Mouse (Mus musculus) mouse embryonic stem cell (cell line): Measurements from ENCODE around the gene Wasf3.
"Not testable (repeated sequence)": the region's sequence is repeated elsewhere in the genome, so short reads cannot be mapped to it uniquely, and the experiment has no call there.

Source experiments
- in situ Hi-C, 2 experiments: fragments of 300-500 bp; cut with MboI; formaldehyde crosslinking; loops; 1 replicate in 1 of 2; 3 replicates in 1 of 2; pipeline ENCODE4 v1.14.3; 2019 to 2020; ENCODE audit warnings: low sequenced_read_pairs in 2 of 2, low pct_unique_long_range_greater_than_20kb in 1 of 2, mixed read lengths in 1 of 2; ENCODE audit not compliant: unreplicated experiment in 1 of 2

Gene Wasf3

DNA sequence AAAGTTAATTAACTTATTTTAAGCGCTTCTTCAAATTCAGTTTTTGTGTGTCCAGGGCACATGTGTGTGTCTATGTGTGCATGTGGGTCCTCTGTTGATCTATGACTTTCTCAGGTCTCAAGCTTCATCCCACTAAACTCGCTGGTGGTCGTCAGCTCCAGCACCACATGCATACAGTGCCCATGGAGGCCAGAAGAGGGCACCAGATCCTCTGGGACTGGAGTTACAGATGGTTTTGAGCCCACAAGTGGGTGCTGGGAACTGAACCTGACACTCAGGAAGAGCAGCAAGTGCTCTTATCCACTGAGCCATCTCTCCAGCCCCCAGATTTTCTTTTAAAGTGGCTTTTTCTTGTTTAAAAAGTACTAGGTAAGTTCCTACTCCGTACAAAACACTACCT is 2.1 kb downstream of the Wasf3 start:
- in situ Hi-C loops, result no loop called here

DNA sequence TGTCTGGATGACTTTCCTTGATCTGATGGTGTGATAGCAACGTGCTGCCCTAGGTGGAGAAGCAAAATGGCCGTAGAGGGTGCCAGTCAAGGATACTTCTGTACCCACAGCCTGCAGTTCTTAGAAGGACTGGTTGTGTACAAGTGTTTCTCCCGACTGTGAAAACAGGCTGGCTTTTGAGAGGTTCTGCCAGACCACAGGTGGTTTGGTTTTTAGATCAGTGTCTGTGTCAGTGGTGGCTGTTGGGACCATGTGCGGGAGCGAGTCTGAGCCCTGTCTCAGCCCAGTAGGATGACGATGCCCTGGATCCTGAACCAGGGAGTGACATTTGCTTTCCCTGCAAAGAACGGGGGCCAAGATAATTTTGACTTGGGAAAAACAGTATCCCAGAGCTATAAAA is 9.8 kb downstream of the Wasf3 start:
- in situ Hi-C loops, result no loop called here

DNA sequence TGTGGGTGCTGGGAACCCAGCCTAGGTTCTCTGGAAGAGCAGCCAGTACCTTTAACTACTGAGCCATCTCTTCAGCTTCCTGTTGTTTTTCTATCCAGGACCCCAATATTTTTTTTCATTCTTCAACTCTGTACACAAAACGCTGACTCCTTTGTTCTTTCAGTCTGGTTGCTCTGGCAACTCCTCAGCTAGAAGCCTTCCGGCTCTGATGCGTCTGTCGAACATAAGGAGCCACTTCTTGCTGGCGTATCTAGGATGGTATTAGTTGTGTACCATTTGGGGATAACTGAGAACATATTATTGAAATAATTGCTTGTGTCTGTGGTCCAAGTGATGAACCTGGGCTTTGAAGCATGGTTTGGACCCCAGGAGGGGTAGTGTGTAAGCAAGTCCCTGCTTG is 12.5 kb downstream of the Wasf3 start:
- in situ Hi-C loops, result no loop called here

DNA sequence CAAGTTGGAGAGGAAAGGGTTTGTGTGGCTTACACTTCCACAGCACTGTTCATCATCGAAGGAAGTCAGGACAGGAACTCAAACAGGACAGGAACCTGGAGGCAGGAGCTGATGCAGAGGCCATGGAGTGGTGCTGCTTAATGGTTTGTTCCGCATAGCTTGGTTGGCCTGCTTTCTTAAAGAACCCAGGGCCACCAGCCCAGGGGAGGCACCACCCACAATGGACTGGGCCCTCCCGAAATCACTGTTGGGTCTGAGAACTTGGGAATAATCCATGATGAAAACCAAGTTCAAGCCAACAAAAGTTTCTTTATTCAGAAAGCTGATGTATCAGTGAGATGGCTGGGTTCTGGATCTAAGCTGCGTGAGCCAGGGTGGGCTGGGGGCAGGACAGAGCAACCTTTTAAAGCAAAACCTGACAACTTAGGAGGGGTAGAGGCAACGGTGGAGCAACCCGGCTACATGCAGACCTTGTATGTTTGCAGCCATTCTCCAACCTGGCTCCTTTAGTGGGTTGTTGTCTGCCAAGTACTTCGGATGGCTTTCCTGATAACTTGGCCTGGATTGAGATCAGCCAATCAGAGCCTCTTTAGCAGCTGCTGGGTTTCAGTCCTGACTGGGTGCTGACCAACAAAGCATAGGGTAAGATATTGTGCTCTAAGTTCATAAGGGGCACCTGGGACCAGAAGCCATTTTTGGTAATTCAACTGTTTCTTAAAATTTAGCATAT is 13.8 kb downstream of the Wasf3 start:
- in situ Hi-C loops, result no loop called here

DNA sequence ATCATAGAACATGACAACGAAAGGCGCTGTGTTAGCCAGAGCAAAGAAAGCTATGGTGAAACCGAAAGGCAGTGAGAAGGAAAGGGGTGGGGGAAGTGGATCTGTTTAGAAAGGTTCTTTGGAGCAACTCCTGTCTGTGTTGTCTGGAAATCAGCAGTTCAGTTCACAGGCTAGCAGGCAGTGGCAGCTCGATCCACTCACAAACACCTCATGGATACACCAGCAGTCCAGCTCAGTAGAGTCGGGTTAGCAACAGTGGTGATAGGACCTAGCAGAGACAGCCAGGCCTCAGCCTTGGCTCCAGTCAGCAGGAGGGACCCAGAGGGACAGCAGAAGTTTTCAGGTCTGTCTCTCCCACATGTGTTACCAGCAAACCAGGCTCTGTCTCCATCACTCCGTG is 16.2 kb downstream of the Wasf3 start:
- in situ Hi-C loops, result not testable (repeated sequence)

DNA sequence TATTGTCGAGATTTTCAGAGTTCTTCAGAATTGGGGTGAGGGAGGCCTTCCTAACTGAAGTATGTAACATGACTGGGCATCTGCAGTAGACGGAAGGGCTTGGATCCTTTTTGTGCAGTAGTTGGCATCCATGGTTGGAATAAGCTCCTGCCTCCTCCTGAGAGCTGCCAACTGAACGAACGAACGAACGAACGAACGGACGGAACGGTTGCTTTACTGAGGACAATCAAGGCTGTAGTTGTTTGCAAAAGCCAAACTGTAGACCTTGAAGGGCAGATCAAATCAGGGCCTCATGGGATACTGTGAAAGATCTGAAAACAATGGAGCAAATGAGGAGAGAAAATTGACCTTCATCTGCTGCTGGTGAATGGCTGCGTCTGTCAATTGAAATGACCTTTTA is 17.5 kb downstream of the Wasf3 start:
- in situ Hi-C loops, result no loop called here

DNA sequence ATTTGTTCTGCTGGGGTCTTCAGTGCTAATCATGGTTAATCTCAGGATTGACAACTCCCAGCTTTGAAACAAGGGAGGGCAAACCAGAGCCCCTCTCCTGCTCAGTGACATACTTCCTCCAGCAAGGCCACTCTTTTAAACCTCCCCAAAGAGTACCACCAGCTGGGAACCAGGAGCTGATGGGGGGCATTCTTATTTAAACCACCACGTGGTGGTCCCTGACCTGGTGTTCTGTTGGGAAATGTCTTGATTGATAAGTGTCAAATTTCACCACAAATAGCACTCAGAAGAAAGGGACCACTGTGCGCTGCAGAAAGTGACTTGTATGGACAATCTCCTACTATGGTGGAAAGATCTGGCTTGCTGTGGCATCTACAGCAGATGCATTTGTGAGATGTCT is 19.1 kb downstream of the Wasf3 start:
- in situ Hi-C loops, result no loop called here

DNA sequence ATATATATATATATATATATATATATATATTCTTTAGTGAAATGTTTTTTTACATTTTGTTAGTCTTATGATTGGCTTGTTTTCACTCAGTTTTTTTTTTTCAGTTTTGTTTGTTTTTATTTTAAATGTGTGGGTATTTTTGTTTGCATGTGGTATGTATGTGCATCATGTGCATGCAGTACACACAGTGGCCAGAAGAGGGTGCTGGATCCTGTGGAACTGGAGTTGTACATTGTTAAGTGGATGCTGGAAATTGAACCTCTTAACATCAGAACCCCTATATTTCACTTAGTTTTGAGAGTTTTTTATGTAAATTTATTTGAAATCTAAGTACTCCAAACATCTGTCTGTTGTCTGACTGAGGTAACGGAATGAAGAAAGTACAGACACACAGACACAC is 21.3 kb downstream of the Wasf3 start:
- in situ Hi-C loops, result no loop called here

DNA sequence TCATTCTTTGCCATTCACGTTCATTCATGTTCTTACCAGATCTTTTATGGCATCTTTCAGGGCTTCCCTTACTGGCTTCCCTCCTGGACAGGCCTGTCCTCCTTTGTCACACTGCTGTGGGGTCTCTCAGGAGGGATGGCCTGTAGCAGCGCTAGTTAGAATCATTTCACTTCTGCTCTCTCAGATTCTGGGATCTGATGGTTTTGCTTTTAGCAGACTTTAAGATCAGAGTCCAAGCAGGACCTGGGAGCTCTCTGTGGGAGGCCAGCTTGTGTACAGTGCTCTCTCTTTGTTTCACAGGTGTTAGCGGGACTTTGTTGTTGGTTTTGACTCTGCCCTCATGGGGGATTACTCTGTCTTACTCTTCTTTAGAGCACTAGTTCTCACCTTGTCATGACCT is 23.0 kb downstream of the Wasf3 start:
- in situ Hi-C loops, result no loop called here

DNA sequence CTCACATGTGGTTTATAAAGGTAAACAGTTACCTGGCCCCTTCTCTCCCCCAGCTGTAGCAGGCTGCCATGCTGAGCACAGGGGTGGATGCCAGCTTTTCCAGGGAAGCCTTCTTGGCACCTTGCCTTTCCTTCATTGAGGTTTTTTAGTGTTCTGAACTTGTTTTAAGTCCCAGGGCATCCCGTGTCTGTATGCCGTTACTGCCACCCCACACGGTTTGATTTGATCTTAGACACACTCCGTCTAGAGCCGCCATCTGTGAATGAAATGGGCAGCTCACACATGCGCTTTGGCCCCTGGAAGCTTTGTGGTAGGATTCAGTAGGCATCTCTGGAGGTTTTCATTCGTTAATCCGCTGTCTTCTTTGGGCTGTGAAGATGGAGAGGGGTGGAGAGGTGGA is 23.8 kb downstream of the Wasf3 start:
- in situ Hi-C loops, result no loop called here

DNA sequence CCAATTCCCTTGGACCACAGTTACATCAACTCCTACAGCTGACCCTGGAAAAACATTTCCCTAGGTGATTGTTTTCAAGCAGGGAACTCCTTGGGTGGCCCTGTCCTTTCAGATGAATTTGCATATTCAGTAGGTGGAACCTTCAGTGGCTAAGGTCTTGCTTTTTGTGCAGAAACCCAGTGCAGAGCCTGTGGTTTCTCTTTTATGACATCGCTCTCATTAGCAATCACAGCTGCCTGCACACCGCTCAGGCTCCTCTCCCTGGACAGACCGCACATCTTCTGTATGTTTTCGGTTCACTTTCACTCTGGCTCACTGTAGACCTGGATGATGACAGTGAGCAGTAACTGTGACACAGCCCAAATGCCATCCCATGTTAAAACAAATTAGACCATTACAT is 26.0 kb downstream of the Wasf3 start:
- in situ Hi-C loops, result no loop called here

DNA sequence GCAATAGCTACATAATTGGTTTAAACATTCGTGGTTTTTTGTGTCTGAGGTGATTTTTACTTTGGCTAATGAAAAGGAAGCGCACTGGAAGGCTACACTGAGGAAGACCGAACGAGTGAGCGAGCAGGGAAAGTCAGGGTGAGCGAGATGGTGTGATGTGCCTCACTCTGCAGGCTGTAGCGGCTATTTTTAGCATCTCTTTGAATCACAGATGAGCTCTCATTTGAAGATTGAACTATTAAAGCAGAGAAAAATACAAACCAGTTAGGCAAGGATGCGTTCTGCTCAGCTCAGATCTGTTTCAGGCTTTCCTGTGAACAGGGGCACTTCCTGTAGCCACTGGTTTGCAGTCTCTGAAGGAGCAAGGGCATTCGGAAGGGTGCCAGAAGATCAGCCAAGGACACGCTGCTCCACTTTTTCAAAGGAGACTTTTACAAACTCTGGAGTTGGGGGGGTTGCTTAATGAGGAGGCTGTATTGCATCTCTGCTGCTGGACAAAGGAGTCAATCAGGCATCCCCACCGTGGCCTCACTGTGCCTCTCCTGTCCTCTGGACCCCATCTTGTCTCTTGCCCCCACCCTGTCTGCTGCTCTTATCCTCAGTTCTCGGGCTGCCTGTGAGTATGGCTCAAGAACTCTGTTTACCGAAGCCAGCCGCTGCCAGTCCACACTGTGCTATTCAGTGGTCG is 28.1 kb downstream of the Wasf3 start:
- in situ Hi-C loops, result no loop called here

DNA sequence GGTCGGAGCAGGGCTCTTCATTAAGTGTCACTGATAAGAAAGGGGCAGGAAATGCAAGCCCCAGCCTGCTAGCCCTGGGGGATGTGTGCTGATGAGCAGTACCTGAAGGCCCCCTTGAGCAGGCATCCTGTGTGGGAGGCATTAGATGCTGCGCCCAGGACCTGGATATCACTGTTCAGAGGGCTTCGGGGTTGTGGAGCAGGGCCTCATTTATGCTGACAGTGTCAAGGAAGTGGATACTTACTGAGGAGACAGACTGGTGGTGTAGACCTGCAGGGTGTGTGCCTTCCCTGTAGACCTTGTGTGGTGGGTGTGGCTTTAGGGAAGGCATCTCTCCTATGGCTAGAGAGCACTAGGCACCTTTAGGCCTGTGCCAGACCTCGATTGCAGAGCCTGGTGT is 29.8 kb downstream of the Wasf3 start:
- in situ Hi-C loops, result no loop called here

DNA sequence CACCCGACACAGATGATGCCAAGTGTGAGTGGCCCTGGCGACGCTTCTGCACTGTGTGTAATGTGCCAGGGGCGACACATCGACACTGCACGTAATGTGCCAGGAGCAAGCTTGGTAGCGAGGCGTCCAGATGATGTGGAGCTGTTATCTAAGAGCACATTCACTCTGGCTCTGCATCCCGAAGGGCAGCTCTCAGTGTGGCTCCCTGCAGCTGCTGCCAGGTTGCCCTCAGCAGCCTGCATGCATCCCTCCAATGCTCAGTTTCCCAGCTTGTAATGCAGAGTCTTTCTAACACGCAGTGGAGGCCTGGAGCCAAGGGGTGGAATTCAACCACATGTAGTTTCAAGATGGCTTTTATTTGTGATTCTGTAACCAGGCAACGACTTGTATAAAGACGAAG is 30.4 kb downstream of the Wasf3 start:
- in situ Hi-C loops, result no loop called here

DNA sequence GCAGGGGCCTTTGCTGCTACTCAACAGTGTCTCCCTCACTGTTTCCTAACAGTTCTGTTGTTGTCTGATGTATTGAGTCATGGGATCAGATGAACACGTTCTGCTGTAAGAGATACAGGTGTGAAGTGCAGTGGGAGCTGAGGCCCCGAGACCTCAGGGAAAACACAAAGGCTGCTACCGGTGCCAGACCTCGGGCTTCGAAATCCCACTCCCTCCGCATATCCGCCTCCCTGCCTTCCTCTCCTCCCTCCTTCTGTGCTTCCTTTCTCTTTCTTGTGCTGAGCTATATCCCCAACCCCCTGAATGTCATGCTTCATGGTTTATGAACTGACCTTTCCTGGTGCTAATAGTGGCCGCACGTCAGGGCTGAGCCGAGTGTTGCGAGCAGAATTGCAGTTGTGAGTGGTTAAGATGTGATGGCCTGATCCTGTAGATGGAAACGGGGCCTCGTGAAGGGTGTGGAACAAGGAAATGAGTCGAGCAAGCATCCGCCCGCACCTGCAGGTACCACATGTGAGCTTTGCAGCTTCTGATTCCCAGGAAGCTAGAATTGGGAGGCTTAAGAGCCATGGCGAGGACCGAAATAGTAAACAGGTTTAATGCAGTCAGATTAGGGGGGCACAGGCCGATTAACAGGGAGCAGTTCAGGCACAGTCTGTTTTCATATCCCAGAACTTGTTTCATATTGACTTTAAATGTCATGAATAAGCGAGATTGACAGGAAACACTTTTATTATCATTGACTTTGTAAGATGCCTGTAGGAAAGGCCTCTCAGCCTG is 31.7 kb downstream of the Wasf3 start:
- in situ Hi-C loops, result no loop called here

DNA sequence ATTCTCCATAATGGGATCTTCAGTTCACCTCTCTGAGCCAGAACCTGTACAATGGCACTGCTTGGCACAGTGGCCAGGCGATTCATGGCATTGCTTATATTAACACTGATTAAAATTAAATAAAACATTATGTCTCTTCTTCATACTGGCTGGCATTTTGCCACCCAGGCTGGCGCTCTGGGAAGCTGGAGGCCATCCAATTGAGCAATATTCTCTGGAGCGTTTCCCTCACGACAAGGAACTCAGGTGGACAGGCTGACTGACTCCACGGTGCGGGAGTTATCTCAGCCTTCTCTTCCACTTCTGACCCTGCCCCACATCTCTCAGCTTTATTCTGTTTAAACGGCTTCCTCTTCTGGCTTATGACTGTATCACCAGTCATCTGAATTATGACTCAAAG is 33.3 kb downstream of the Wasf3 start:
- in situ Hi-C loops, result no loop called here

DNA sequence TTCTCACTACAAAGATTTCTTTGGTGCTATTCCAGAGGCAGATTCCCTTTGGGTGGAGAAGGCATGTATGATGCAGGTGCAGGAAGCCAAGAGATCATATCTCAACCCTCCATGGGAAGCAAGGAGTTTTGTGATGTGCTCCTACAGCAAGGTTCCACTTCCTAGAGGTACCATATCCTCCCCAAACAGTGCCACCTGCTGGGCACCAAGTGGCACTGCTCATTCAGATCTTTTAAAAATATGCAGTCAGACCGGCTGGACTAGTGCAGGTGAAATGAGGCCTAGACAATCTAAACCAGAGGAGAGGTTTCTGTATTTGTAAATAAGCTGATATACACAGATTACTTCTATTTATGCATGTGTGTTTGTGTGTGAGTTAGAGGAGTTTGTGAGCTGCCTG is 35.3 kb downstream of the Wasf3 start:
- in situ Hi-C loops, result no loop called here

DNA sequence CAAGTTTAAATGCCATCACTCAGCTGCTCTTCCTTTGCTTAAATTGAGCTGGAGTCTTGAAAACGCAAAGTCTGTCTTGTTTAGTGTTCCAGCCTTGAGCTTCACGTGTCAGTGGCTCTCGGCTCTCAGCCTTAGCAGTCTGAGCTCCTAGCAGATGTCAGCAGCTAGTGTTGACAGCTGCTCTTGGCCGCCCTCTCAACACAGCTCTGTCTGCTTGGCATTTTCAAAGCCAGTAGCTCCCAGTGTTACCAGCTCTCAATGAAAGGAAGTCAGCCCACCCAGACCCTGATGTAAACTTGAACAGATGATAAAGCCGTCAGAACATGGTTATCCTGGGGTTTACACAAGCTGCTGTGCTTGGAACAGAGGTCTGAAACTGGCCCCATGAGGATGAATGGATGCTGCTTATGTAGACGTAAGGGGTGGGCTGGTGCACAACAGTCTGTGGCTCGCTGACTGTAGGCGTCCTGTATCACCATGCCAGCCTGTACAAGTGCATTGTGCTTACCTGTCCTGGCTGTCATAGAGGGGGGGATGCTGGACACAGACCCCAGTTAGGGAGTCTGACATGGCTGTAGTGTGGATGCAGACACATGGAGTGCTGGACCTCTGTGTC is 40.0 kb downstream of the Wasf3 start:
- in situ Hi-C loops, result no loop called here

DNA sequence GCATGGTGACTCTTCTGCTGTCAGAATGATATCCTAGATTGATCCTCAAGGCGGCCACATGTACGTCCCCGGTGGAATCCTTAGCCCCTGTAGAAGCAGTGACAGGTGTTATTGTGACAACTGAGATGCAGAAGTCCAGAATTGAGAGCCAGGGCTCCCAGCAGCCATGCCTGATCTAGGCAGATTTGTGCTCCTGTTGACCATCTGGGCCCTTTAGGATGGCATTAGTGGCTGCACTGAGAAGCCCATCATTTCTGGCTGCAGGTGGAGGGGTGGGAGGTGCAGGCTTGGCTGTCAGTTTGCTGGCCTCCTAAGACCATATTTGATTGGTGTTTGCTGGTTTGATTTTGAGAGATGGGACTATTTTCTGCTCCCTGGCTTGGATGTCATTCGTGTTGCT is 40.9 kb downstream of the Wasf3 start:
- in situ Hi-C loops, result no loop called here
